Mouse (Mus musculus) kidney, adult 2 months (tissue): Measurements from ENCODE around the gene Ggt1.

ENCODE experiments used
- CTCF ChIP-seq: fragments of 200-500 bp; conservative IDR thresholded peaks from 2 replicates; pipeline ENCODE4 v1.5.1; 2011; ENCODE audit warnings: low read depth, mild to moderate bottlenecking, control low read depth, low read length, moderate library complexity, mixed read lengths; ENCODE audit not compliant: insufficient read depth, insufficient read length
- POLR2A ChIP-seq: fragments of 200-500 bp; IDR thresholded peaks from one replicate; pipeline ENCODE4 v1.6.1; 2011; ENCODE audit warnings: low read depth, low read length, control low read depth

GRCm38 (mm10) chr10:75568029-75568428, 6.6 kb downstream of the Ggt1 start:
- TF ChIP-seq CTCF: no peak
- TF ChIP-seq POLR2A: no peak
